Mouse (Mus musculus) C2C12 (cell line): ENCODE measurements around the gene Cfap65.

Experiments
- CEBPB ChIP-seq: IDR thresholded peaks from one replicate; pipeline ENCODE4 v1.6.1; 2011; ENCODE audit warnings: low read depth, mild to moderate bottlenecking, control low read depth, moderate library complexity
- CTCF ChIP-seq: IDR thresholded peaks from one replicate; pipeline ENCODE4 v1.5.1; 2011; ENCODE audit not compliant: control insufficient read depth, insufficient read depth, insufficient read length
- MAX ChIP-seq: IDR thresholded peaks from one replicate; pipeline ENCODE4 v1.6.1; 2011; ENCODE audit warnings: mild to moderate bottlenecking, control low read depth
- MYOD1 ChIP-seq: IDR thresholded peaks from one replicate; pipeline ENCODE4 v1.6.1; 2011; ENCODE audit warnings: low read depth; ENCODE audit not compliant: control insufficient read depth, insufficient read length
- MYOG ChIP-seq: IDR thresholded peaks from one replicate; pipeline ENCODE4 v1.6.1; 2011; ENCODE audit not compliant: control insufficient read depth, insufficient read length; ENCODE audit errors: extremely low read depth
- USF1 ChIP-seq: IDR thresholded peaks from one replicate; pipeline ENCODE4 v1.6.1; 2011; ENCODE audit warnings: low read depth, mild to moderate bottlenecking, control low read depth, moderate library complexity

GRCm38 (mm10) chr1:74859223-74859984, 76.0 kb downstream of the Cfap65 start:
- TF ChIP-seq CTCF (no peak), MYOD1 (no peak), USF1 (no peak), MYOG (no peak), MAX (no peak), CEBPB (no peak)
